In genomic region chr3:76008564-76009183, GRCm38 (mm10) we compare ENCODE assay signal across 9 mouse cellular contexts. TPM values are rescaled to one million over a fixed set of nuclear protein-coding genes. Genes with fewer than 3 reads are reported as not detected.
DNase-seq lines count a peak whose midpoint lies in the region; ATAC-seq and TF ChIP-seq lines count a peak whose summit lies in the region.
"Had no signal": no experiment of that assay in that cellular context is flagged by ENCODE, and none has a peak within 500 bp of the region (broad histone marks: within the 10 kb centered on the region; RNA-seq: fewer than 3 reads in every experiment).

No protein-coding gene starts in this region.

- no peaks in the 10 kb centered on the region for H3K9me3 ChIP-seq in kidney, embryonic 16.5 days (ENCODE audit: low read length)
- no peaks in the 10 kb centered on the region for H3K9me3 ChIP-seq in neural tube, embryonic 12.5 days
- H3K9me3 ChIP-seq: liver, embryonic 13.5 days had no signal

- ATAC-seq in kidney, embryonic 16.5 days (ENCODE audit: low FRiP score, low TSS enrichment), result no peak; the same call in 1 of the 2 replicates
- ATAC-seq in neural tube, embryonic 12.5 days (ENCODE audit: low FRiP score, low read depth), result peak; percentile 68

- no peak overlapping the region for H3K9ac ChIP-seq in kidney, embryonic 16.5 days (replicated peaks; ENCODE audit: low read length)
- no peak overlapping the region for H3K9ac ChIP-seq in neural tube, embryonic 12.5 days
- H3K9ac ChIP-seq: liver, embryonic 13.5 days had no signal

- H3K4me2 ChIP-seq in kidney, embryonic 16.5 days (replicated peaks; ENCODE audit: low read depth, low read length), result no peak overlapping the region
- H3K4me2 ChIP-seq in neural tube, embryonic 12.5 days (replicated peaks), result no peak overlapping the region
- H3K4me2 ChIP-seq: liver, embryonic 13.5 days had no signal

- H3K4me1 ChIP-seq in kidney, adult 2 months (ENCODE audit: control insufficient read depth, insufficient read depth, low read length), result no peaks in the 10 kb centered on the region
- no peaks in the 10 kb centered on the region for H3K4me1 ChIP-seq in kidney, embryonic 16.5 days (ENCODE audit: insufficient read depth, low read length)
- H3K4me1 ChIP-seq in neural tube, embryonic 12.5 days, result no peaks in the 10 kb centered on the region
- H3K4me1 ChIP-seq: liver, embryonic 13.5 days had no signal

- H3K4me3 ChIP-seq in kidney, adult 2 months (ENCODE audit: insufficient read depth, low read depth, low read length), result no peak overlapping the region
- no peak overlapping the region for H3K4me3 ChIP-seq in kidney, embryonic 16.5 days (ENCODE audit: low read length)
- no peak overlapping the region for H3K4me3 ChIP-seq in neural tube, embryonic 12.5 days
- H3K4me3 ChIP-seq: liver, embryonic 13.5 days had no signal

- peak; percentile 29 for DNase-seq in kidney, adult 2 months
- peak; percentile 33 for DNase-seq in ES-CJ7 (ENCODE audit: low read depth, low spot score)
- DNase-seq in cerebellum, adult 9-10 months, result peak; percentile 30
- DNase-seq in frontal cortex, postnatal 10 days (ENCODE audit: low spot score in 2 of 2), result peak; percentile 4 to 9
- peak; percentile 15 to 19 for DNase-seq in left cerebral cortex, adult 18-20 months (ENCODE audit: low spot score in 2 of 2)
- DNase-seq in urinary bladder, adult 18-20 months (ENCODE audit: low spot score in 2 of 2), result no peak
- DNase-seq: liver, embryonic 13.5 days had no signal

- WGBS in kidney, adult 2 months, result 22% methylated on average over 3 of the region's 3 CpGs
- WGBS in kidney, embryonic 16.5 days, result 19% methylated on average over 3 of the region's 3 CpGs
- 30% methylated on average over 3 of the region's 3 CpGs for WGBS in neural tube, embryonic 12.5 days

- no peak for TF ChIP-seq POLR2A in kidney, adult 2 months (IDR thresholded peaks at IDR 0.05; ENCODE audit: low read depth, low read length)

- no peaks in the 10 kb centered on the region for H3K27me3 ChIP-seq in kidney, adult 2 months (replicated peaks; ENCODE audit: control insufficient read depth, insufficient read depth, low read length)
- H3K27me3 ChIP-seq in kidney, embryonic 16.5 days (ENCODE audit: insufficient read depth, low read length), result no peaks in the 10 kb centered on the region
- H3K27me3 ChIP-seq in neural tube, embryonic 12.5 days (replicated peaks), result no peaks in the 10 kb centered on the region
- H3K27me3 ChIP-seq: liver, embryonic 13.5 days had no signal

- TF ChIP-seq CTCF in kidney, adult 2 months (conservative IDR thresholded peaks at IDR 0.05; ENCODE audit: insufficient read depth, insufficient read length, low read depth, low read length), result 0 out of 2 replicates have a peak, but pooled peaks have one; percentile 5

- no peak overlapping the region for H3K27ac ChIP-seq in kidney, adult 2 months (ENCODE audit: insufficient read depth, low read depth, low read length)
- no peak overlapping the region for H3K27ac ChIP-seq in kidney, embryonic 16.5 days (ENCODE audit: low read length)
- H3K27ac ChIP-seq in neural tube, embryonic 12.5 days, result no peak overlapping the region
- H3K27ac ChIP-seq: liver, embryonic 13.5 days had no signal

- H3K36me3 ChIP-seq in kidney, adult 2 months (ENCODE audit: control insufficient read depth, insufficient read depth, low read length), result no peaks in the 10 kb centered on the region
- H3K36me3 ChIP-seq in kidney, embryonic 16.5 days (ENCODE audit: insufficient read depth, low read length), result no peaks in the 10 kb centered on the region
- H3K36me3 ChIP-seq in neural tube, embryonic 12.5 days, result no peaks in the 10 kb centered on the region
- H3K36me3 ChIP-seq: liver, embryonic 13.5 days had no signal

RNA-seq across cellular contexts. Expression of gene Golim4, which starts 51.9 kb away (rescaled TPM):
- polyA plus RNA-seq in kidney, adult 2 months (2012; rRNA removed), result 16.9 and 17.7 TPM in 2 replicates
- polyA plus RNA-seq in kidney, embryonic 16.5 days (2015; fragmentation: Nextera tagmentation; extraction: Ambion mirVana), result 61.8 and 65.1 TPM in 2 replicates
- total RNA-seq in left cerebral cortex, adult 18-20 months (2021), result 10 to 100 TPM; 19.6 to 26.7 TPM
- 56.1 and 61.8 TPM in 2 replicates for polyA plus RNA-seq in neural tube, embryonic 12.5 days (2016; fragmentation: Nextera tagmentation; extraction: Ambion mirVana)

Comparison
In these comparisons a context has a peak if more than half of its experiments do, and no peak if none do; other contexts are left out.
1. DNase-seq: peak in kidney, adult 2 months (single experiment), ES-CJ7 (single experiment), cerebellum, adult 9-10 months (single experiment), frontal cortex, postnatal 10 days (2 of 2) and left cerebral cortex, adult 18-20 months (2 of 2); none in urinary bladder, adult 18-20 months (0 of 2).